In the genomic region with DNA sequence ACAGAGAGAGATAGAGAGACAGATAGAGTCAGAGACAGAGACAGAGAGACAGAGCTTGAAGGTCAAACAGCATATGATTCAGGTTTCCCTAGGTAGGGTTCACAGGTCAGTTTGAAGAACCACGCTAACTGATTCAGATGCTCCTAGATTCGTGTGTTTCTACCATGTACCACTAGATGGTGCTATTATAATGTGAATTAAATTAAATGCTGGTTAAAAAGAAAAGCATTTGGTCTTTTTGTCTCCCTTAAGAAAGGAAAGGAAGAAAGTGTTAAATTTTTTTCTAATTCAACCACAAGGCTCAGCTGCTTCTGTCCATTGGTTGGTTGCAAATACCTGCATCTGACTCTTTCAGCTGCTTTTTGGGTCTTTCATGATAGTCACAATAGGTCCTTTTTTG, we compare ENCODE assay signal across 11 mouse cellular contexts. TPM values are rescaled to one million over a fixed set of nuclear protein-coding genes. Genes with fewer than 3 reads are reported as not detected.
DNase-seq lines count a peak whose midpoint lies in the region; ATAC-seq lines count a peak whose summit lies in the region.
"Had no signal": no experiment of that assay in that cellular context is flagged by ENCODE, and none has a peak within 500 bp of the region (broad histone marks: within the 10 kb centered on the region; RNA-seq: fewer than 3 reads in every experiment).

No protein-coding gene starts in this region.

- H3K9ac ChIP-seq in intestine, embryonic 14.5 days (ENCODE audit: low read length), result no peak overlapping the region
- H3K9ac ChIP-seq in intestine, embryonic 15.5 days, result no peak overlapping the region
- H3K9ac ChIP-seq in embryonic facial prominence, embryonic 14.5 days (ENCODE audit: low read depth, low read length), result no peak overlapping the region
- H3K9ac ChIP-seq: neural tube, embryonic 13.5 days had no signal

- 3% methylated on average over 2 of the region's 2 CpGs for WGBS in intestine, embryonic 14.5 days
- 12% methylated on average over 2 of the region's 2 CpGs for WGBS in intestine, embryonic 15.5 days
- WGBS in embryonic facial prominence, embryonic 14.5 days, result 0% methylated on average over 2 of the region's 2 CpGs

- intact Hi-C loops in heart, postnatal 36 days (cut with DNase I), result loop anchor here (1.0 to 2.0 kb wide), 3 partner anchors 374 to 682 kb away; no protein-coding TSS in a partner anchor

- H3K9me3 ChIP-seq in intestine, embryonic 14.5 days (ENCODE audit: control insufficient read depth, low read length), result no peaks in the 10 kb centered on the region
- no peaks in the 10 kb centered on the region for H3K9me3 ChIP-seq in intestine, embryonic 15.5 days
- H3K9me3 ChIP-seq in embryonic facial prominence, embryonic 14.5 days (ENCODE audit: control insufficient read depth, low read length), result no peaks in the 10 kb centered on the region
- H3K9me3 ChIP-seq: neural tube, embryonic 13.5 days had no signal

- no peak overlapping the region for H3K4me3 ChIP-seq in intestine, embryonic 14.5 days (ENCODE audit: low read depth, low read length)
- H3K4me3 ChIP-seq in intestine, embryonic 15.5 days (replicated peaks), result no peak overlapping the region
- H3K4me3 ChIP-seq in embryonic facial prominence, embryonic 14.5 days (ENCODE audit: low read depth, low read length), result no peak overlapping the region
- H3K4me3 ChIP-seq: neural tube, embryonic 13.5 days had no signal

- no peak for ATAC-seq in intestine, embryonic 14.5 days (replicated peaks; ENCODE audit: low FRiP score, low TSS enrichment, low read depth)
- no peak for ATAC-seq in intestine, embryonic 15.5 days
- ATAC-seq in embryonic facial prominence, embryonic 14.5 days (ENCODE audit: low read depth), result no peak

- no peak overlapping the region for H3K4me2 ChIP-seq in intestine, embryonic 14.5 days (ENCODE audit: low read length)
- H3K4me2 ChIP-seq in intestine, embryonic 15.5 days (replicated peaks), result no peak overlapping the region
- no peak overlapping the region for H3K4me2 ChIP-seq in embryonic facial prominence, embryonic 14.5 days (ENCODE audit: low read depth, low read length)
- H3K4me2 ChIP-seq: neural tube, embryonic 13.5 days had no signal

- no peaks in the 10 kb centered on the region for H3K27me3 ChIP-seq in intestine, embryonic 14.5 days (replicated peaks; ENCODE audit: control insufficient read depth, insufficient read depth, low read length)
- no peaks in the 10 kb centered on the region for H3K27me3 ChIP-seq in intestine, embryonic 15.5 days (replicated peaks)
- H3K27me3 ChIP-seq in embryonic facial prominence, embryonic 14.5 days (replicated peaks; ENCODE audit: control insufficient read depth, insufficient read depth, low read length), result no peaks in the 10 kb centered on the region
- H3K27me3 ChIP-seq: neural tube, embryonic 13.5 days had no signal

- no peak overlapping the region for H3K27ac ChIP-seq in intestine, embryonic 14.5 days (ENCODE audit: low read depth)
- no peak overlapping the region for H3K27ac ChIP-seq in intestine, embryonic 15.5 days
- H3K27ac ChIP-seq in embryonic facial prominence, embryonic 14.5 days (replicated peaks; ENCODE audit: low read depth, low read length), result no peak overlapping the region
- H3K27ac ChIP-seq: neural tube, embryonic 13.5 days had no signal

- DNase-seq in intestine, embryonic 14.5 days (ENCODE audit: low spot score), result peak; percentile 46
- peak; percentile 6 for DNase-seq in thymus, postnatal 14 days
- no peak for DNase-seq in thymus, adult 18-20 months
- DNase-seq in embryonic facial prominence, embryonic 14.5 days (ENCODE audit: low spot score), result peak; percentile 45
- no peak for DNase-seq in adrenal gland, adult 8-10 months
- no peak for DNase-seq in heart, postnatal 36 days
- no peak for DNase-seq in adrenal gland, postnatal 25 days
- DNase-seq: adrenal gland, postnatal 14 days; gastrocnemius, postnatal 36 days had no signal

- H3K4me1 ChIP-seq in intestine, embryonic 14.5 days (replicated peaks; ENCODE audit: control insufficient read depth, insufficient read depth, low read length), result no peaks in the 10 kb centered on the region
- H3K4me1 ChIP-seq in intestine, embryonic 15.5 days (replicated peaks), result no peaks in the 10 kb centered on the region
- H3K4me1 ChIP-seq in embryonic facial prominence, embryonic 14.5 days (ENCODE audit: control insufficient read depth, insufficient read depth, low read length), result no peaks in the 10 kb centered on the region
- H3K4me1 ChIP-seq: neural tube, embryonic 13.5 days had no signal

- no peaks in the 10 kb centered on the region for H3K36me3 ChIP-seq in intestine, embryonic 14.5 days (ENCODE audit: control insufficient read depth, insufficient read depth, low read length)
- no peaks in the 10 kb centered on the region for H3K36me3 ChIP-seq in intestine, embryonic 15.5 days
- H3K36me3 ChIP-seq in embryonic facial prominence, embryonic 14.5 days (ENCODE audit: control insufficient read depth, insufficient read depth, low read length), result no peaks in the 10 kb centered on the region
- H3K36me3 ChIP-seq: neural tube, embryonic 13.5 days had no signal

RNA-seq across cellular contexts. Expression of gene Rtl3, which starts 45.8 kb away (rescaled TPM):
- polyA plus RNA-seq in intestine, embryonic 14.5 days (2014; fragmentation: Nextera tagmentation; extraction: Ambion mirVana), result 12.4 and 14.9 TPM in 2 replicates
- polyA plus RNA-seq in intestine, embryonic 15.5 days (2015; fragmentation: Nextera tagmentation; extraction: Ambion mirVana), result 13.2 and 14.9 TPM in 2 replicates
- polyA plus RNA-seq in embryonic facial prominence, embryonic 14.5 days (2014; fragmentation: Nextera tagmentation; extraction: Ambion mirVana), result 114 and 129 TPM in 2 replicates
- under 1 TPM in 3 of 4 experiments, not detected in 1; 0.15 to 0.16 (median 0.15) TPM for total RNA-seq in adrenal gland, adult 8-10 months (2022)
- total RNA-seq in heart, postnatal 36 days (2021), result under 1 TPM; 0.46 to 0.92 TPM
- total RNA-seq in adrenal gland, postnatal 25 days (2021), result 0.09 TPM in 1 of 2 replicates, not detected in the other

Comparison
In these comparisons a context has a peak if more than half of its experiments do, and no peak if none do; other contexts are left out.
1. DNase-seq: peak in intestine, embryonic 14.5 days (single experiment), thymus, postnatal 14 days (single experiment) and embryonic facial prominence, embryonic 14.5 days (single experiment); none in thymus, adult 18-20 months (0 of 2), adrenal gland, adult 8-10 months (single experiment), heart, postnatal 36 days (0 of 2) and adrenal gland, postnatal 25 days (single experiment).